Mouse (Mus musculus) megakaryocyte, embryonic 14.5 days (primary cell): ENCODE data around the gene Lztr1.

Experiments used
- FLI1 ChIP-seq: IDR thresholded peaks from 2 replicates; pipeline ENCODE4 v1.6.1; 2012; ENCODE audit warnings: low read length, inconsistent platforms, mixed read lengths
- GATA1 ChIP-seq: IDR thresholded peaks from 3 replicates; pipeline ENCODE4 v1.6.1; 2012; ENCODE audit warnings: mixed read lengths, low read length, inconsistent platforms, borderline replicate concordance

DNA sequence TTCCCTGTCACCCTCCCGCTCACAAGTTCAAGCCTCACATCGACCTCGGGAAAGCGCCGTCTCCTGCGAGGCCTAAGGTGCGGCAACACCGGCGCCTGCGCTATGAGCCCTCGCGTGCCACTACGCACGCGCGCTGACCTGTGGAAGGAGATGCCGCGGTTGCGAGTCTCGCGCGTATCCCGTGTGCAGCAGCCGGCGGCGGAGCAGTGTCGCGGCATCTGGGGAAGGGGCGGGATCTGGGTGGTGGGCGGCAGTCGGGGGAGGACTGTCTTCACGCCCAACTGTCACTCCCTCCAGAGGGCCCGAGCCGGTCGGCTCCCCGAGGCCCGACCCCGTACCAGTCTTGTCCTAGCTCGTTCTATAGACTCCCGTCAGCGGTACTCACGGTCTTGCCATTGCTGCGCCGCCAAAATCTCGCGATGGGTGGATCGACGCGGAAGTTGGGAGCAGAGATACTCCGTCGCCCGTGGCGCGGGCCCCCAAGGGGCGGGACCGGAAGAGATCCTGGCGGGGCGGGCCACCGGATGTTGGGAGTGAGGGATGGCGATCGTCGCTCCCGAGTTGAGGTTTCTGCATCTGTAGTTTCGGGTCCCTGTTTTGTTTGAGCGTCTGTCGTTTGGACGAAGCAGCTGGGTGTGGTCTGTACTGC lies 22.3 kb downstream of the Lztr1 start, which contains the start of gene Thap7:
- no peak for TF ChIP-seq GATA1
- peak; percentile 66; the same call in 1 of the 2 replicates for TF ChIP-seq FLI1
